In the genomic region with DNA sequence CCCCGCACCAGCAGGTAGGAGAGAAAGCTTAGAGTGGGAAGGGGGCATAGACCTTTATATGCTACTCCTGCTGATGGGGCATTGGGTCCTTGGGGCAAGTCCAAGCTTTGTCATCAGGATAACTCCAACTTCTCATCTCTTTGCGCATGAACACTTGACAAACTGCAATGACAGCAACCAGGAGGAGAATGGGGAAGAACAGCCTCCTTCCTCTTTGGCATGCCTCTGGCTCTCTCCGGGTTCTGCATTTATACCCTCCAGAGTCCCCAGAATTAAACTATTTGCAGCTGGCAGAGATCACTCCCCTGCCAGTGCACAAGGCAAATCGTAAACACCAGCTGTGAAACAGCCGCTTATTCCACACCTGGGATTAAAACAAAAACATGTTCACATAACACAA, we compare ENCODE assay signal across 22 mouse cellular contexts. TPM values are rescaled to one million over a fixed set of nuclear protein-coding genes. Genes with fewer than 3 reads are reported as not detected.
A peak's percentile ranks its signal among the peaks of the same experiment; 100 is the strongest.
DNase-seq lines count a peak whose midpoint lies in the region; ATAC-seq and TF ChIP-seq lines count a peak whose summit lies in the region.
"Had no signal": no experiment of that assay in that cellular context is flagged by ENCODE, and none has a peak within 500 bp of the region (broad histone marks: within the 10 kb centered on the region; RNA-seq: fewer than 3 reads in every experiment).

No protein-coding gene starts in this region.

- no peaks in the 10 kb centered on the region for H3K36me3 ChIP-seq in heart, embryonic 12.5 days
- peaks cover 3% of the 10 kb centered on the region; the same call in 1 of the 2 replicates for H3K36me3 ChIP-seq in ES-E14 (ENCODE audit: control insufficient read depth, insufficient read depth, low read length, poor library complexity, severe bottlenecking)
- H3K36me3 ChIP-seq: forebrain, embryonic 10.5 days; heart, embryonic 13.5 days; hindbrain, embryonic 15.5 days; liver, embryonic 15.5 days; lung, embryonic 15.5 days; midbrain, embryonic 10.5 days had no signal

- in situ Hi-C loops in ES-E14 (cut with MboI; ENCODE audit: low sequenced_read_pairs in 2 of 2, unreplicated experiment in 2 of 2): no loop called here

- intact Hi-C loops in gastrocnemius, adult 2 months (cut with DNase I): no loop called here

- DNase-seq in heart, adult 9 months (ENCODE audit: low spot score in 2 of 2): peak; percentile 8 to 10
- DNase-seq in ES-E14 (ENCODE audit: low read depth, low spot score): no peak
- peak; percentile 17 for DNase-seq in skeletal muscle tissue, adult 2 months (ENCODE audit: low read depth, low spot score)
- no peak for DNase-seq in urinary bladder, postnatal 10 days (ENCODE audit: low spot score)
- DNase-seq in gastrocnemius, adult 2 months: no peak
- DNase-seq: adrenal gland, postnatal 10 days; B cell, adult 2 months; cerebellum, adult 8-10 months; forebrain, postnatal 0 days; gastrocnemius, postnatal 36 days; kidney, adult 2 months; lung, postnatal 36 days had no signal

- no peak overlapping the region for H3K27ac ChIP-seq in heart, embryonic 12.5 days (ENCODE audit: poor library complexity, severe bottlenecking)
- H3K27ac ChIP-seq in ES-E14 (ENCODE audit: insufficient read depth, low read depth, low read length, poor library complexity, severe bottlenecking): peak overlapping the region; percentile 89; the same call in 1 of the 2 replicates
- no peak overlapping the region for H3K27ac ChIP-seq in gastrocnemius, adult 2 months
- H3K27ac ChIP-seq: forebrain, embryonic 10.5 days; heart, embryonic 13.5 days; hindbrain, embryonic 15.5 days; kidney, postnatal 0 days; liver, embryonic 15.5 days; lung, embryonic 15.5 days; midbrain, embryonic 10.5 days; stomach, postnatal 0 days had no signal

- 79% methylated on average over 5 of the region's 5 CpGs for WGBS in heart, embryonic 12.5 days

- no peaks in the 10 kb centered on the region for H3K4me1 ChIP-seq in heart, embryonic 12.5 days (replicated peaks)
- H3K4me1 ChIP-seq in ES-E14 (ENCODE audit: control insufficient read depth in 2 of 2, insufficient read depth in 2 of 2, low read length in 2 of 2, poor library complexity in 1 of 2): peaks cover 11 to 12% of the 10 kb centered on the region in 2 experiments
- H3K4me1 ChIP-seq: forebrain, embryonic 10.5 days; heart, embryonic 13.5 days; hindbrain, embryonic 15.5 days; lung, embryonic 15.5 days; midbrain, embryonic 10.5 days had no signal

- H3K9ac ChIP-seq in heart, embryonic 12.5 days: no peak overlapping the region
- H3K9ac ChIP-seq in ES-E14 (ENCODE audit: insufficient read depth, low read depth, low read length, poor library complexity, severe bottlenecking): no peak overlapping the region
- H3K9ac ChIP-seq: forebrain, postnatal 0 days; heart, embryonic 13.5 days; hindbrain, embryonic 15.5 days; liver, embryonic 15.5 days; lung, embryonic 15.5 days had no signal

- H3K9me3 ChIP-seq in heart, embryonic 12.5 days (replicated peaks): no peaks in the 10 kb centered on the region
- H3K9me3 ChIP-seq in ES-E14 (ENCODE audit: control insufficient read depth, insufficient read depth, low read depth, low read length): no peaks in the 10 kb centered on the region
- H3K9me3 ChIP-seq: forebrain, embryonic 10.5 days; heart, embryonic 13.5 days; hindbrain, embryonic 15.5 days; liver, embryonic 15.5 days; lung, embryonic 15.5 days; midbrain, embryonic 10.5 days had no signal

- no peaks in the 10 kb centered on the region for H3K27me3 ChIP-seq in heart, embryonic 12.5 days (replicated peaks)
- H3K27me3 ChIP-seq: heart, embryonic 13.5 days; hindbrain, embryonic 15.5 days; liver, embryonic 15.5 days; lung, embryonic 15.5 days had no signal

- H3K4me3 ChIP-seq in heart, embryonic 12.5 days: no peak overlapping the region
- H3K4me3 ChIP-seq in ES-E14 (ENCODE audit: insufficient read depth in 1 of 2, low read depth in 1 of 2, low read length in 2 of 2, poor library complexity in 1 of 2, severe bottlenecking in 1 of 2): no peak overlapping the region
- H3K4me3 ChIP-seq in gastrocnemius, adult 2 months: no peak overlapping the region
- H3K4me3 ChIP-seq: forebrain, embryonic 10.5 days; heart, embryonic 13.5 days; hindbrain, embryonic 15.5 days; liver, embryonic 15.5 days; lung, embryonic 15.5 days; midbrain, embryonic 10.5 days had no signal

- no peak for TF ChIP-seq CTCF in gastrocnemius, adult 2 months (IDR thresholded peaks at IDR 0.05)

- H3K4me2 ChIP-seq in heart, embryonic 12.5 days: no peak overlapping the region
- H3K4me2 ChIP-seq: heart, embryonic 13.5 days; hindbrain, embryonic 15.5 days; liver, embryonic 15.5 days; lung, embryonic 15.5 days had no signal

- ATAC-seq in heart, embryonic 12.5 days (ENCODE audit: insufficient number of reproducible peaks, low FRiP score): no peak
- ATAC-seq in common myeloid progenitor, adult 5-6 weeks (replicated peaks; ENCODE audit: low read depth, poor library complexity, severe bottlenecking): peak; percentile 36; the same call in 1 of the 2 replicates
- ATAC-seq: forebrain, postnatal 0 days had no signal

TF ChIP-seq in ES-E14, 5 proteins besides CTCF, POLR2A, EP300 and RAD21:
- TF ChIP-seq MAFK (IDR thresholded peaks at IDR 0.05; ENCODE audit: insufficient read depth, low read depth, low read length) (no peak), ZC3H11A (IDR thresholded peaks at IDR 0.05; ENCODE audit: borderline replicate concordance, low read depth, low read length) (no peak), CHD2 (IDR thresholded peaks at IDR 0.05; ENCODE audit: low read depth, low read length) (no peak), HCFC1 (IDR thresholded peaks at IDR 0.05; ENCODE audit: borderline replicate concordance, insufficient read depth, low read length) (no peak), ZNF384 (IDR thresholded peaks at IDR 0.05; ENCODE audit: low read depth, low read length) (no peak)

RNA-seq across cellular contexts. Expression of gene Bcas2, which starts 42.1 kb away (rescaled TPM):
- polyA plus RNA-seq in heart, embryonic 12.5 days (2016; fragmentation: Nextera tagmentation; extraction: Ambion mirVana): 142 and 148 TPM in 2 replicates
- 86.4 and 102 TPM in 2 replicates for total RNA-seq in ES-E14 (2012; rRNA removed)
- total RNA-seq in common myeloid progenitor, adult 5-6 weeks (2017): 173 and 237 TPM in 2 replicates
- total RNA-seq in gastrocnemius, adult 2 months (2021): 10 to 100 TPM; 41.3 to 51.7 TPM

Comparison
In these comparisons a context has a peak if more than half of its experiments do, and no peak if none do; other contexts are left out.
1. DNase-seq: peak in heart, adult 9 months (2 of 2) and skeletal muscle tissue, adult 2 months (single experiment); none in ES-E14 (single experiment), urinary bladder, postnatal 10 days (single experiment) and gastrocnemius, adult 2 months (single experiment).